Mouse (Mus musculus) B cell, adult 2 months (primary cell): ENCODE data around the gene Trex1.

ENCODE experiments used
- DNase-seq, 2 experiments: peaks; one replicate each; pipeline ENCODE4 v3.0.0; 2022

Trex1 gene

DNA sequence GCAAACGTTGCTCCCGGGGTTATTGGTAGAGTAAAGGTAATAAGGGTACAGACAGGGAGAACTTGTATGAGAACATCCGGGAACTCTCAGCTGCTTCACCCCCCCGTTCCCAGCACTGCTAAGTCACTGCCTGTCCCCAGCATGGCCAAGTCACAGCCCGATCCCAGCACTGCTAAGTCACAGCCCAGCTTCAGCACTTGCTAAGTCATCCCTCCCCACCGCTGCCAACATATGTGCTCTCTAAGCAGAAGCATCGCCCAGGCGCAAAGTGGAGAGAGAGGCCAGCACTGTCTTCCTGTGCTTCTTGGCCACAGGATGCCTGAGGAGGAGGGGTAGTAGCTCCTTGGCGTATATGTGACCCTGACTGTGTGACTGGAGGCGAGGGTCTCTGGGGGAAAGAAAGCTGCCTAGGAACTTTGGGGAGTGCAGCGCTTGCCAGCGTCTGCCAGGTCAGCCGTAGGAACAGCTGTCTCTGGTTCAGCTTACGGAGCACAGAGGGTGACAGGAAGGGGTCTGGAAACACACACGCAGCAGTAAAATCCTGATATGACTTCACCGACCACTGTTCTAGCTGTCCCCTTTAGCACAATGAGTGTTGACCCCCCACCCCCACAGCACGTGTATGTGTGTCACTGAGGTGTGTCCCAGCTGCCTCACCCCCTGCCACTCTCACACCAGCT lies 49.8 kb downstream of the Trex1 start:
- DNase-seq: no peak

DNA sequence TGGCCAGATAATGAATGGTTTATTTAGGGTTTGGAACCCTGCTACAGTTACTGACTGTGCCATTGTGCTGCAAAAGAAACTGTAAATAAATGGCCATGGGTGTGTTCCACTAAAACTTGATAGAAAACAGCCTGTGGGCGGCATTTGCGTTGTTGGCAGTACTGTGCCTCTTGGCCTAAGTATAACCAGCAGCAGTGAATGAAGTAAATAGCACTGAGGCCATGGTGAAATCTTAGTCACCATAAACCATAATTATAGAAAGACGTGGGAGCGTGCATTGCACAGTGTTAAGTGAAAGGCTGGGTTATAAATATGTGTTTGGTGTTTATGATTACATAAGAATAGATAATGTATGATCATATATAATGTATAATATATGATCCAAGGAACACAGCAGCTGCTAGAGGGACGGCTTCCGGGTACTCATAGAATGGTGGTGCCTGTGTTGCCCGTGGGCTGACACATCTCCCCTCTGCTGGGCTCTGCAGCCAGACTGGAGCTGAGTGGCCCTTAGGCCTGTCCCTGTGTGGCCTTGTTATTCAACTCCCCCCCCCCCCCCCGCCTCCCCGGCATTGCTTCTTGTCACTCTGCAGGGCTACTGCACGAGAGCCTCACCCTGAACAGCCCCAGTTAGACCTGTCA lies 50.4 kb downstream of the Trex1 start:
- no peak for DNase-seq

DNA sequence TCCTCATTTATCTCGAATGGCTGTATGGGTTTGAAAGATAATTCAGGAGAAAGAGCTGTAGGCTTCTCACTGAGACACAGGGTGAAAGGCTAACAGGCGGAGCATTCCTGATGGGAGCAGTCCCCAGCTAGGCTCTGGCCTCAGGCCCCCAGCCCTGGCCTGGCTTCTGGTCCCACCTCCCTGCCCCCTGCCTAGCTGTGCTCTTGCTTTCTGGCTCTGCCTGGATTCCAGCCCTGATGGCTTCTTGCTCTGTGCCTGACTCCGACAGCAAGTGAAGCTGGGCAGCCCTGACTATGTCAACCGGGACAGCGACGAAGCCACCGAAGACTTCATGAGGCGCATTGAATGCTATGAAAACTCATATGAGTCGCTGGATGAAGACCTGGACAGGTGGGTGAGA lies 51.5 kb downstream of the Trex1 start:
- DNase-seq: no peak
